Mouse (Mus musculus) CH12.LX (cell line): Measurements from ENCODE around the gene Hdc.

Experiments
- CTCF ChIP-seq, 2 experiments: IDR thresholded peaks in 1 of 2; conservative IDR thresholded peaks in 1 of 2; 2 replicates each; pipeline ENCODE4 v1.5.1; 2011 to 2012; ENCODE audit warnings: low read depth in 2 of 2, low read length in 2 of 2, improper control_type of control experiment in 1 of 2, inconsistent platforms in 1 of 2, mild to moderate bottlenecking in 1 of 2, moderate library complexity in 1 of 2
- EP300 ChIP-seq: IDR thresholded peaks from 2 replicates; pipeline ENCODE4 v1.6.1; 2011; ENCODE audit warnings: low read length, improper control_type of control experiment
- MAFK ChIP-seq: IDR thresholded peaks from 2 replicates; pipeline ENCODE4 v1.6.1; 2011; ENCODE audit warnings: low read length, improper control_type of control experiment; ENCODE audit not compliant: insufficient replicate concordance
- MAX ChIP-seq: IDR thresholded peaks from 2 replicates; pipeline ENCODE4 v1.6.1; 2011; ENCODE audit warnings: low read length, improper control_type of control experiment
- MAZ ChIP-seq: IDR thresholded peaks from 2 replicates; pipeline ENCODE4 v1.6.1; 2012; ENCODE audit warnings: low read depth, mild to moderate bottlenecking, inconsistent platforms, low read length, improper control_type of control experiment, moderate library complexity
- MEF2A ChIP-seq: IDR thresholded peaks from 2 replicates; pipeline ENCODE4 v1.6.1; 2014; ENCODE audit warnings: low read depth, mild to moderate bottlenecking, inconsistent platforms, low read length, improper control_type of control experiment, borderline replicate concordance
- NRF1 ChIP-seq: IDR thresholded peaks from 2 replicates; pipeline ENCODE4 v1.6.1; 2014; ENCODE audit warnings: low read depth, mild to moderate bottlenecking, inconsistent platforms, low read length, improper control_type of control experiment, moderate library complexity
- POLR2A ChIP-seq: IDR thresholded peaks from 2 replicates; pipeline ENCODE4 v1.6.1; 2011; ENCODE audit warnings: low read depth, mild to moderate bottlenecking, improper control_type of control experiment, low read length
- POLR2AphosphoS2 ChIP-seq: IDR thresholded peaks from 2 replicates; pipeline ENCODE4 v1.6.1; 2011; ENCODE audit warnings: low read depth, low read length, improper control_type of control experiment
- RCOR1 ChIP-seq: conservative IDR thresholded peaks from 2 replicates; pipeline ENCODE4 v1.6.1; 2012; ENCODE audit warnings: low read depth, mild to moderate bottlenecking, inconsistent platforms, low read length, improper control_type of control experiment
- TCF12 ChIP-seq: IDR thresholded peaks from 2 replicates; pipeline ENCODE4 v1.6.1; 2014; ENCODE audit warnings: low read depth, mild to moderate bottlenecking, inconsistent platforms, low read length, improper control_type of control experiment
- USF1 ChIP-seq: IDR thresholded peaks from 2 replicates; pipeline ENCODE4 v1.6.1; 2014; ENCODE audit warnings: low read depth, mild to moderate bottlenecking, inconsistent platforms, low read length, improper control_type of control experiment
- ZC3H11A ChIP-seq: IDR thresholded peaks from 2 replicates; pipeline ENCODE4 v1.6.1; 2012; ENCODE audit warnings: low read depth, mild to moderate bottlenecking, inconsistent platforms, low read length, improper control_type of control experiment
- ZKSCAN1 ChIP-seq: IDR thresholded peaks from 2 replicates; pipeline ENCODE4 v1.6.1; 2012; ENCODE audit warnings: low read depth, inconsistent platforms, low read length, improper control_type of control experiment, borderline replicate concordance

GRCm38 (mm10) chr2:126628455-126628995, 9.4 kb upstream of the Hdc start:
- TF ChIP-seq ZC3H11A (no peak), CTCF (conservative IDR thresholded peaks at IDR 0.05 in 1 of 2, IDR thresholded peaks at IDR 0.05 in 1 of 2; ENCODE audit: low read depth in 2 of 2, low read length in 2 of 2) (no peak), TCF12 (no peak), EP300 (no peak), MAFK (no peak), NRF1 (no peak), MEF2A (no peak), POLR2AphosphoS2 (no peak), POLR2A (no peak), RCOR1 (no peak), MAZ (no peak), USF1 (no peak), ZKSCAN1 (no peak), MAX (no peak)
